Mouse (Mus musculus) erythroblast, embryonic 14.5 days (primary cell): ENCODE data around the gene Trip11.

ENCODE experiments used
- GATA1 ChIP-seq: IDR thresholded peaks from 2 replicates; pipeline ENCODE4 v1.6.1; 2012; ENCODE audit warnings: low read length, inconsistent platforms, mixed read lengths
- TAL1 ChIP-seq: IDR thresholded peaks from 3 replicates; pipeline ENCODE4 v1.6.1; 2012; ENCODE audit warnings: low read length, inconsistent platforms, mixed read lengths

- no peak for TF ChIP-seq TAL1
- no peak for TF ChIP-seq GATA1
Measured at GRCm38 (mm10) chr12:101851314-101851713, 61.8 kb downstream of the Trip11 start.
